Mouse (Mus musculus) thymus, postnatal 0 days (tissue): ENCODE measurements around the gene Syngr3. TPM values are rescaled to one million over a fixed set of nuclear protein-coding genes. Genes with fewer than 3 reads are reported as not detected.

Source experiments
- DNase-seq: peaks from one replicate; pipeline ENCODE4 v3.0.0-alpha.2; 2015; ENCODE audit warnings: low spot score
- polyA plus RNA-seq: library from polyadenylated mRNA; unstranded; fragments of >200 nt; fragmentation: Nextera tagmentation; extraction: Ambion mirVana; gene quantifications from 2 replicates; pipeline ENCODE4 v1.2.1, GENCODE M21; 2015

The Syngr3 gene
- polyA plus RNA-seq, 1 experiment from 2014 or later: 0.09 TPM

GRCm38 (mm10) chr17:24646381-24646780 is 43.4 kb downstream of the Syngr3 start:
- no peak for DNase-seq

DNA sequence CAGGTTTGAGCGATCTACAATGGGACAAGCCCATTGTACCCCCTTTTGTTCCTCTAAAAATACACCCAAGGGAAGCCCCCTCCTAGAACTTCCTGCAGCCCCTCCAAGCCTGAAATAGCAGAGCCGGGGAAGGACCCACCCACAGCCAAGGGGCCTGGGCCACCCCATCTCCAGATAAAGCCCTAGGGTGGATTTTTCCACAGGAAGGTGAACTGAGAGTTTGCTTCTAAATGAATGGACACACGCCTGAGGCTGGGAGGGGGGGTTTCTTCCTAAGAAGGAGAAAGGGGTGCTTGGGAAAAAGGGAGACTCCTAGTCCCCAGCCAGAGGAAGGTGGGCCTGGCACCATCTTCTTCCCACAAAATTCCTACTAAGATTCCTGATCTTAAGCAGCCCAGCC is 43.8 kb downstream of the Syngr3 start:
- DNase-seq: no peak

DNA sequence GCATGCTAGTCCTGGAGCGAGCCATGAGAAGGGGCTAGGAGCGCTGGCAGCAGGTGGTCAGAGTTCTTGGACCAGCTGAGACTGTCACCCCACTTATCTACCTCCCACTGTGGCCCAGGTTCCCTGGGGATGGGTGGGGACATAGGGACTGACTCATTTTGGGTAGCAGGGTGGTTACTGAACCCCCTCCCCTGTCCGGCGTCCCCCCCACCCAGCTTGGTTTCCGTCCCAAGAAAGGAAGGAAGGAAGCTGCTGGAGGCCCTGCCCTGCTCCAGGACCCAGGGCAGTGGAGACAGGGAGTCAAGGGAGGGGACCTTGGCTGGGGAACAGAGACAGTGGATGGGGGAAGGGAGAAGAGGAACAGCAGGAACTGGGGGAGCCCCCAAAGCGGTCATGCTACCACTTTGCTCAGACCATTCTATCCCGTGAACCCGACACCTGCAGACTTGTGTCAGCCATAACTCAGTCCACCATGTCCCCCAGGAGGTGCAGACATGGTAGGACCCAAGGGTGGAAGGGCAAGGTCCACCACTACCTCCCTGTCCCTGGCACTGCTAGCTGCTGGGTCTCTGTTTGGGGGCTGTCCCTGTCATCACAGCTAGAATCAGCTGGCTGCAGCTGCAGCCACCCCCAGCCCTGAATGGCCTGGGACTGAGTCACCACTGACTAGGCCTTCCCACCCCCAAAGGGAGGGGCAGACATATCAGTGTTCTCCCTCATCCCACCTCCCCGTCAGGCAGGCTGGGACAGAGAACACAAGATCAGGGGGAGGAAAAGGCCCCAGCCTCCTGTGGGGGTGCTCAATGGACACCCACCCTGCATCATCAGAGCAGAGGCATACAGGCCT is 44.7 kb downstream of the Syngr3 start:
- DNase-seq: no peak

DNA sequence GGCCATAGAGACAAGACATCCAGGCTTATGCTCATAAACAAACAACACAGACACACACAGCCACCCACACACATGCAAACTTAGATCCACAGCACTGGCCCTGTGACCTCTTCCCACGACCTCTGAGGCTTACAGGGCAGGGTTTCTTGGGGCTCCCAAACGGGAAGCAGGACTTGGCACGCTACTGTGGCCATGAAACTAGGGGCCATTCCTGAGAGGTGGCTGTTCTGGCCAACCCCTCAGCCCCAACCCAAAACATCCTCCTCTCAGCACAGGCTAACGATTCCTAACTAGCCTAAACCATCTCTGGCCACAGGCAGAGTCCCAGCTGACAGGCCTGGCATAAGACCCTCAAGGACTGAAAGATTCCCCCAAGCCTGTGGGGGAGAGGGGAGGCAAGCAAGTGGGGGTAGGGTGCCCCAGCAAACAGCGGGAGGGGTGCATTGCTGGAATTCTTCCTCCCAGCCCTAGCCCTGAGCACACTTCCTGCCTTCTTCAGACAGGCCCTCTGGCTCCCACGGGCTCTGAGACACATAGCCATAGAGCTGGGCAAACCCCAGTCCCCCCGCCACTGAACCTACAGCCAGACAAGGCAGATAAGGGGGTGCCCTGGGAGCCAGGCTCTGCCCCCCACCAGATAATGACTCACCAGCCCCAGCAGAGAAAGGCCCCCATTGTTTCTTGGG is 45.6 kb downstream of the Syngr3 start:
- DNase-seq: no peak

DNA sequence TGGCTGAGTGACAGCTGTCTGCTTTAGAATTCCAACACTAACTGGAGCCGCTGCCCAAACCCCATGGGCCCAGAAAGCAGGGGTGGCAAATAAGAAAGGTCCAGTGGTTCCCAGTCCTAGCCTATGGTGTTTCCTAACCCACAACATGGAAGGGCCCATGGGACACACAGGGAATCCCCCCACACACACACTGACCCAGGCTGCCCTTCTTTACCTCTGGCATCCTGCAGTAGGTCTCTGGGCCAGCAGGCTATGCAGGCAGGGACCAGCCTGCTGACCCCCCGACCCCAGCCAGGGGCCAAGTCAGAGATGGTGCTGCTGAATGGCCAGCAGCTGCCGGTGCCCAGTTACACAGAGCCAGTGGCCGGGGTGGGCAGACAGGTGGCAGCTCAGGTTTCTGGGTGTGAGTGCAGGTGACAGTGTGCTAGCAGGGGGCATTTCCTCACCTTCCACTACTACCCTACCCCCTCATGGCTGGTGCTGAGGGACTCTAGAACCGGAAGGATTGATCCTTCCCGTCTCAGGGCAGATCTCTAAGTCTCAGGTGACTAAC is 46.9 kb downstream of the Syngr3 start:
- no peak for DNase-seq

GRCm38 (mm10) chr17:24641944-24642343 is 47.8 kb downstream of the Syngr3 start:
- no peak for DNase-seq

- no peak for DNase-seq
These were observed 49.2 kb downstream of the Syngr3 start for GRCm38 (mm10) chr17:24640581-24640980.

- no peak for DNase-seq
These were observed 49.6 kb downstream of the Syngr3 start for GRCm38 (mm10) chr17:24640119-24640518.

GRCm38 (mm10) chr17:24639571-24639988 is 50.2 kb downstream of the Syngr3 start:
- DNase-seq: no peak

GRCm38 (mm10) chr17:24638840-24639239 is 50.9 kb downstream of the Syngr3 start:
- no peak for DNase-seq

GRCm38 (mm10) chr17:24638214-24638613 is 51.5 kb downstream of the Syngr3 start:
- DNase-seq: no peak

DNA sequence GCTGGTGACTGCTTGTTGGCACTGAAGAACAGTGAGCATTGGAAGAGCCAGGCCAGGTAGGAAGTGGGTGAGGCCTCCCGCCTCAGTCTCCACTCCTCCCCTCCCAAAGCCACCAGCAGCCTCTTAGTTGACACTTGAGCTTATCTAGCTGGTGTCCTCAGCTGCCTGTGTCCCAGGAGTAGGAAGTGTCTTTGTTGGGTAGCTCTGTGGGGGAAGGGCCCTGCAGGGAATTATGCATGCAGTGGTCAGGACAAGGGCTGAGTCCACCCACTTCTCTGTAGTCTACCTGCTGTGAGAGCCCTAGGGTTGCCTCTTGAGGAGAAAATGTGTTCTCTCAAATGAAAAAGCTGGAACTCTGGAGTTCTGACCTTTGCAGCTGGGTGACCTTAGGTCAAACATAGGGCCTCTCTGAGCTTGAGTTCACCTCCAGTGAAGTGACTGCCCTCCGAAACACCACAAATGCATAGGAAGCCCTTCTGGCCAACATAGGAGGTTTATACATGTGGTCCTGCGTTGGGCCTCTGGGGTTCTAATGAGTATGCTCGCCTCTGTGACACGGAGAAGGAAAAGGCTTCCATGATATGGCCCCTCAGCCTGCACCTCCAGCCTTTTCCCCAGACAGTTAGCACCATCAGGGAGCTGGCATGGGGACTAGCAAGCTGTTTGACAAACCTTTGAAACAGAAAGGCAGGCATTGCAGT is 52.8 kb downstream of the Syngr3 start:
- DNase-seq: no peak

- DNase-seq: no peak
These were observed 54.1 kb downstream of the Syngr3 start for GRCm38 (mm10) chr17:24635694-24636093.

Other genes with a start within 250 kb of the Syngr3 start
- gene Dnase1l2, start 246.8 kb downstream of the Syngr3 start, polyA plus RNA-seq: 1.7 and 1.9 TPM in 2 replicates
- gene E4f1, start 219.6 kb downstream of the Syngr3 start, polyA plus RNA-seq: 12.2 and 24.5 TPM in 2 replicates
- 55.7 and 57.4 TPM in 2 replicates for gene Pgp, start 219.6 kb downstream of the Syngr3 start, polyA plus RNA-seq
- gene Bricd5, start 216.1 kb downstream of the Syngr3 start, polyA plus RNA-seq: 0.18 TPM in 1 of 2 replicates, not detected in the other
- gene Mlst8, start 210.9 kb downstream of the Syngr3 start, polyA plus RNA-seq: 18.6 and 19.2 TPM in 2 replicates
- gene Caskin1, start 201.4 kb downstream of the Syngr3 start, polyA plus RNA-seq: 0.10 and 0.19 TPM in 2 replicates
- gene Traf7, start 162.0 kb downstream of the Syngr3 start, polyA plus RNA-seq: 59.9 and 64.3 TPM in 2 replicates
- gene Rab26, start 155.7 kb downstream of the Syngr3 start, polyA plus RNA-seq: 1.5 and 2.4 TPM in 2 replicates
- 4.6 and 6.4 TPM in 2 replicates for gene Pkd1, start 140.1 kb downstream of the Syngr3 start, polyA plus RNA-seq
- 25.0 and 26.0 TPM in 2 replicates for gene Tsc2, start 57.3 kb downstream of the Syngr3 start, polyA plus RNA-seq
- gene Nthl1, start 57.3 kb downstream of the Syngr3 start, polyA plus RNA-seq: 8.2 and 10.4 TPM in 2 replicates
- 11.3 and 11.9 TPM in 2 replicates for gene Slc9a3r2, start 39.6 kb downstream of the Syngr3 start, polyA plus RNA-seq
- 0.21 TPM in 1 of 2 replicates, not detected in the other for gene Npw, start 31.5 kb downstream of the Syngr3 start, polyA plus RNA-seq
- gene Zfp598, start 20.3 kb downstream of the Syngr3 start, polyA plus RNA-seq: 11.6 and 14.5 TPM in 2 replicates
- 36.0 and 36.2 TPM in 2 replicates for gene Gfer, start 6.2 kb upstream of the Syngr3 start, polyA plus RNA-seq
- gene Noxo1, start 6.3 kb upstream of the Syngr3 start, polyA plus RNA-seq: 2.3 and 3.0 TPM in 2 replicates
- gene Tbl3, start 17.7 kb upstream of the Syngr3 start, polyA plus RNA-seq: 65.9 TPM in 2 replicates
- gene Rnf151, start 28.1 kb upstream of the Syngr3 start, polyA plus RNA-seq: 0.13 TPM in 1 of 2 replicates, not detected in the other
- 1,372 and 1,374 TPM in 2 replicates for gene Rps2, start 28.2 kb upstream of the Syngr3 start, polyA plus RNA-seq
- 304 and 335 TPM in 2 replicates for gene Ndufb10, start 34.5 kb upstream of the Syngr3 start, polyA plus RNA-seq
- 0.82 and 1.6 TPM in 2 replicates for gene Rpl3l, start 37.9 kb upstream of the Syngr3 start, polyA plus RNA-seq
- gene Msrb1, start 46.7 kb upstream of the Syngr3 start, polyA plus RNA-seq: 48.7 and 53.4 TPM in 2 replicates
- 0.25 and 0.40 TPM in 2 replicates for gene Hs3st6, start 63.0 kb upstream of the Syngr3 start, polyA plus RNA-seq
- 0.17 and 0.23 TPM in 2 replicates for gene Meiob, start 114.3 kb upstream of the Syngr3 start, polyA plus RNA-seq
- gene Hagh, start 150.2 kb upstream of the Syngr3 start, polyA plus RNA-seq: 65.8 and 74.0 TPM in 2 replicates
- 11.0 and 12.8 TPM in 2 replicates for gene Fahd1, start 160.4 kb upstream of the Syngr3 start, polyA plus RNA-seq
- 2.1 and 2.4 TPM in 2 replicates for gene Igfals, start 176.0 kb upstream of the Syngr3 start, polyA plus RNA-seq
- 109 and 112 TPM in 2 replicates for gene Nubp2, start 196.4 kb upstream of the Syngr3 start, polyA plus RNA-seq
- 89.2 and 97.8 TPM in 2 replicates for gene Spsb3, start 196.7 kb upstream of the Syngr3 start, polyA plus RNA-seq
- gene Eme2, start 205.1 kb upstream of the Syngr3 start, polyA plus RNA-seq: 19.9 and 24.9 TPM in 2 replicates
- 128 and 136 TPM in 2 replicates for gene Mrps34, start 205.2 kb upstream of the Syngr3 start, polyA plus RNA-seq
- gene Nme3, start 206.5 kb upstream of the Syngr3 start, polyA plus RNA-seq: 47.7 and 57.2 TPM in 2 replicates
- 15.3 and 18.3 TPM in 2 replicates for gene Mapk8ip3, start 247.0 kb upstream of the Syngr3 start, polyA plus RNA-seq